Mouse (Mus musculus) liver, adult (tissue): ENCODE results near the gene Loxl4.

Experiments
- GATA4 ChIP-seq: IDR thresholded peaks from 2 replicates; pipeline ENCODE4 v1.6.1; 2014; ENCODE audit warnings: mild to moderate bottlenecking, low read length; ENCODE audit not compliant: insufficient replicate concordance

The Loxl4 gene

GRCm38 (mm10) chr19:42589246-42589645, 23.4 kb downstream of the Loxl4 start:
- no peak for TF ChIP-seq GATA4

- TF ChIP-seq GATA4, result no peak
Observed at GRCm38 (mm10) chr19:42587704-42588103, 24.9 kb downstream of the Loxl4 start.

GRCm38 (mm10) chr19:42584188-42584587, 28.4 kb downstream of the Loxl4 start:
- TF ChIP-seq GATA4, result no peak

- no peak for TF ChIP-seq GATA4
Observed at GRCm38 (mm10) chr19:42583677-42584076, 28.9 kb downstream of the Loxl4 start.

GRCm38 (mm10) chr19:42582811-42583370, 29.7 kb downstream of the Loxl4 start:
- no peak for TF ChIP-seq GATA4

GRCm38 (mm10) chr19:42580701-42581100, 31.9 kb downstream of the Loxl4 start:
- TF ChIP-seq GATA4, result no peak

- no peak for TF ChIP-seq GATA4
Observed at GRCm38 (mm10) chr19:42578631-42579030, 34.0 kb downstream of the Loxl4 start.

- TF ChIP-seq GATA4, result no peak
Observed at GRCm38 (mm10) chr19:42576856-42577255, 35.8 kb downstream of the Loxl4 start.

GRCm38 (mm10) chr19:42575317-42575716, 37.3 kb downstream of the Loxl4 start:
- no peak for TF ChIP-seq GATA4

GRCm38 (mm10) chr19:42571291-42571690, 41.3 kb downstream of the Loxl4 start:
- no peak for TF ChIP-seq GATA4

- no peak for TF ChIP-seq GATA4
Observed at GRCm38 (mm10) chr19:42569076-42569475, 43.5 kb downstream of the Loxl4 start.

GRCm38 (mm10) chr19:42567020-42567419, 45.6 kb downstream of the Loxl4 start:
- no peak for TF ChIP-seq GATA4

- no peak for TF ChIP-seq GATA4
Observed at GRCm38 (mm10) chr19:42566283-42567019, 46.2 kb downstream of the Loxl4 start.

- no peak for TF ChIP-seq GATA4
Observed at GRCm38 (mm10) chr19:42563726-42564270, 48.8 kb downstream of the Loxl4 start.

GRCm38 (mm10) chr19:42562981-42563380, 49.6 kb downstream of the Loxl4 start:
- TF ChIP-seq GATA4, result no peak

- no peak for TF ChIP-seq GATA4
Observed at GRCm38 (mm10) chr19:42561991-42562390, 50.6 kb downstream of the Loxl4 start.
